ENCODE assay signal across 9 mouse cellular contexts in genomic region chr13:113224105-113224504, GRCm38 (mm10). TPM values are rescaled to one million over a fixed set of nuclear protein-coding genes. Genes with fewer than 3 reads are reported as not detected.
DNase-seq lines count a peak whose midpoint lies in the region; ATAC-seq and TF ChIP-seq lines count a peak whose summit lies in the region.
"Had no signal": no experiment of that assay in that cellular context is flagged by ENCODE, and none has a peak within 500 bp of the region (broad histone marks: within the 10 kb centered on the region; RNA-seq: fewer than 3 reads in every experiment).

No protein-coding gene starts in this region.

- H3K36me3 ChIP-seq in ES-E14 (ENCODE audit: control insufficient read depth, insufficient read depth, low read length, poor library complexity, severe bottlenecking) = no peaks in the 10 kb centered on the region
- H3K36me3 ChIP-seq: limb, embryonic 12.5 days had no signal

- peak; percentile 46 for DNase-seq in ES-E14 (ENCODE audit: low read depth, low spot score)
- DNase-seq in adrenal gland, adult 18-20 months (ENCODE audit: low spot score in 2 of 2) = peak; percentile 26 to 40
- peak; percentile 15 for DNase-seq in gastrocnemius, postnatal 25 days
- peak; percentile 61 for DNase-seq in kidney, adult 18-20 months
- peak; percentile 31 for DNase-seq in left cerebral cortex, postnatal 4 days
- peak; percentile 80 for DNase-seq in retina, postnatal 1 day

- no peaks in the 10 kb centered on the region for H3K9me3 ChIP-seq in ES-E14 (ENCODE audit: control insufficient read depth, insufficient read depth, low read depth, low read length)
- H3K9me3 ChIP-seq: limb, embryonic 12.5 days had no signal

- intact Hi-C loops in left cerebral cortex, postnatal 4 days (cut with DNase I) = no loop called here

- no peak for ATAC-seq in megakaryocyte progenitor cell, adult 5-6 weeks (replicated peaks; ENCODE audit: poor library complexity)
- ATAC-seq in erythroblast, adult 5-6 weeks (replicated peaks; ENCODE audit: low FRiP score, poor library complexity, severe bottlenecking) = no peak

- H3K4me1 ChIP-seq in ES-E14 (ENCODE audit: control insufficient read depth in 2 of 2, insufficient read depth in 2 of 2, low read length in 2 of 2, poor library complexity in 1 of 2) = peaks cover 0 to 2% of the 10 kb centered on the region in 2 experiments; a peak in 1 of 4 replicates

- H3K27ac ChIP-seq in ES-E14 (ENCODE audit: insufficient read depth, low read depth, low read length, poor library complexity, severe bottlenecking) = no peak overlapping the region
- H3K27ac ChIP-seq: limb, embryonic 12.5 days had no signal

- in situ Hi-C loops in ES-E14 (cut with MboI; ENCODE audit: low sequenced_read_pairs in 2 of 2, unreplicated experiment in 2 of 2) = no loop called here

- no peak overlapping the region for H3K4me3 ChIP-seq in ES-E14 (ENCODE audit: insufficient read depth in 1 of 2, low read depth in 1 of 2, low read length in 2 of 2, poor library complexity in 1 of 2, severe bottlenecking in 1 of 2)
- H3K4me3 ChIP-seq: limb, embryonic 12.5 days had no signal

- no peak overlapping the region for H3K9ac ChIP-seq in ES-E14 (ENCODE audit: insufficient read depth, low read depth, low read length, poor library complexity, severe bottlenecking)
- H3K9ac ChIP-seq: limb, embryonic 12.5 days had no signal

TF ChIP-seq in ES-E14, 5 proteins besides CTCF, POLR2A, EP300 and RAD21:
- no peak for TF ChIP-seq ZC3H11A (IDR thresholded peaks at IDR 0.05; ENCODE audit: borderline replicate concordance, low read depth, low read length)
- no peak for TF ChIP-seq MAFK (IDR thresholded peaks at IDR 0.05; ENCODE audit: insufficient read depth, low read depth, low read length)
- no peak for TF ChIP-seq CHD2 (IDR thresholded peaks at IDR 0.05; ENCODE audit: low read depth, low read length)
- no peak for TF ChIP-seq HCFC1 (IDR thresholded peaks at IDR 0.05; ENCODE audit: borderline replicate concordance, insufficient read depth, low read length)
- TF ChIP-seq ZNF384 (IDR thresholded peaks at IDR 0.05; ENCODE audit: low read depth, low read length) = no peak
TF ChIP-seq in ES-E14: peak in this region for 0.

RNA-seq across cellular contexts. Expression of gene Gzmk, which starts 1.6 kb away (rescaled TPM):
- total RNA-seq in ES-E14 (2012; rRNA removed) = not detected in 2 replicates
- total RNA-seq in adrenal gland, adult 18-20 months (2021) = under 1 TPM in 1 of 2 experiments, not detected in 1; 0.58 TPM
- total RNA-seq in gastrocnemius, postnatal 25 days (2021) = not detected
- total RNA-seq in left cerebral cortex, postnatal 4 days (2021) = not detected
- not detected in 2 replicates for total RNA-seq in megakaryocyte progenitor cell, adult 5-6 weeks (2015)
- not detected in 2 replicates for total RNA-seq in megakaryocyte progenitor cell, adult 5-6 weeks (2017)
- total RNA-seq in erythroblast, adult 5-6 weeks (2015; ENCODE audit: low replicate concordance) = not detected in 2 replicates
- total RNA-seq in erythroblast, adult 5-6 weeks (2017; ENCODE audit: low replicate concordance) = not detected in 2 replicates

RNA-seq across cellular contexts. Expression of gene Esm1, which starts 14.6 kb away (rescaled TPM):
- total RNA-seq in ES-E14 (2012; rRNA removed) = not detected in 2 replicates
- 10 to 100 TPM in 1 of 2 experiments, 1 to 10 TPM in 1; 6.1 to 16.7 TPM for total RNA-seq in adrenal gland, adult 18-20 months (2021)
- total RNA-seq in gastrocnemius, postnatal 25 days (2021) = under 1 TPM; 0.28 to 0.40 TPM
- under 1 TPM; 0.48 to 0.52 TPM for total RNA-seq in left cerebral cortex, postnatal 4 days (2021)
- total RNA-seq in megakaryocyte progenitor cell, adult 5-6 weeks (2015) = 0.27 TPM in 1 of 2 replicates, not detected in the other
- not detected in 2 replicates for total RNA-seq in megakaryocyte progenitor cell, adult 5-6 weeks (2017)
- 1.0 TPM in 1 of 2 replicates, not detected in the other for total RNA-seq in erythroblast, adult 5-6 weeks (2015; ENCODE audit: low replicate concordance)
- total RNA-seq in erythroblast, adult 5-6 weeks (2017; ENCODE audit: low replicate concordance) = 0.60 TPM in 1 of 2 replicates, not detected in the other

Comparison
In these comparisons a context has a peak if more than half of its experiments do, and no peak if none do; other contexts are left out.
1. DNase-seq: peak in every context shown above with its lines; median percentile 80 in retina, postnatal 1 day; 61 in kidney, adult 18-20 months; 46 in ES-E14; 33 in adrenal gland, adult 18-20 months; 31 in left cerebral cortex, postnatal 4 days; 15 in gastrocnemius, postnatal 25 days.